Mouse (Mus musculus) heart, embryonic 14.5 days (tissue): Measurements from ENCODE around the gene Numbl. TPM values are rescaled to one million over a fixed set of nuclear protein-coding genes. Genes with fewer than 3 reads are reported as not detected.

Experiments used
- ATAC-seq: fragments of 200-750 bp; cut with Nextera tagmentation; 2 replicates; pipeline ENCODE4 v1.8.0; 2017; ENCODE audit warnings: low read depth, moderate TSS enrichment; ENCODE audit not compliant: insufficient number of reproducible peaks, insufficient read depth, low FRiP score
- H3K27ac ChIP-seq, 2 experiments: fragments of 200-500 bp in 1 of 2; fragments of 300-500 bp in 1 of 2; sonication (generic) in 1 of 2; replicated peaks in 1 of 2; 2 replicates each; pipeline ENCODE4 v1.5.1; 2012 to 2014; ENCODE audit warnings: low read depth in 2 of 2, low read length in 2 of 2, control low read depth in 1 of 2, mild to moderate bottlenecking in 1 of 2, mixed read lengths in 1 of 2; ENCODE audit not compliant: control insufficient read depth in 1 of 2, insufficient read depth in 1 of 2
- H3K27me3 ChIP-seq: fragments of 300-500 bp; sonication (generic); 2 replicates; pipeline ENCODE4 v1.6.1; 2014; ENCODE audit warnings: mild to moderate bottlenecking, low read length, control low read depth; ENCODE audit not compliant: control insufficient read depth, insufficient read depth
- H3K36me3 ChIP-seq: fragments of 300-500 bp; sonication (generic); 2 replicates; pipeline ENCODE4 v1.6.1; 2014; ENCODE audit warnings: mild to moderate bottlenecking, control low read depth, low read length, mixed read lengths; ENCODE audit not compliant: control insufficient read depth, insufficient read depth
- H3K4me1 ChIP-seq, 2 experiments: fragments of 200-500 bp in 1 of 2; fragments of 300-500 bp in 1 of 2; sonication (generic) in 1 of 2; 2 replicates each; pipeline ENCODE4 v1.6.1; 2012 to 2014; ENCODE audit warnings: low read length in 2 of 2, control low read depth in 1 of 2, mixed read lengths in 1 of 2; ENCODE audit not compliant: control insufficient read depth in 2 of 2, insufficient read depth in 2 of 2
- H3K4me2 ChIP-seq: fragments of 300-500 bp; sonication (generic); 2 replicates; pipeline ENCODE4 v1.6.1; 2014; ENCODE audit warnings: mild to moderate bottlenecking, low read length
- H3K4me3 ChIP-seq, 2 experiments: fragments of 200-500 bp in 1 of 2; fragments of 300-500 bp in 1 of 2; sonication (generic) in 1 of 2; 2 replicates each; pipeline ENCODE4 v1.5.1; 2012 to 2014; ENCODE audit warnings: low read length in 2 of 2, mild to moderate bottlenecking in 2 of 2, control low read depth in 1 of 2, low read depth in 1 of 2, moderate library complexity in 1 of 2; ENCODE audit not compliant: control insufficient read depth in 1 of 2, insufficient read depth in 1 of 2
- H3K9ac ChIP-seq: fragments of 300-500 bp; sonication (generic); 2 replicates; pipeline ENCODE4 v1.6.1; 2014; ENCODE audit warnings: mild to moderate bottlenecking, low read length
- H3K9me3 ChIP-seq: fragments of 300-500 bp; sonication (generic); 2 replicates; pipeline ENCODE4 v1.6.1; 2016; ENCODE audit warnings: low read length, control low read depth; ENCODE audit not compliant: control insufficient read depth
- whole genome bisulfite sequencing: fragments of 180-500 bp; shearing (Covaris S2); extraction: QIAGEN DNeasy Blood & Tissue Kit; methylation state at CpG from one replicate; pipeline ENCODE4 v1.1.7; 2014; 5-methylcytosine and 5-hydroxymethylcytosine counted together
- polyA plus RNA-seq: library from polyadenylated mRNA; unstranded; fragments of >200 nt; fragmentation: Nextera tagmentation; extraction: Ambion mirVana; gene quantifications from 2 replicates; pipeline ENCODE4 v1.2.1, GENCODE M21; 2014

The Numbl gene
- polyA plus RNA-seq, 1 experiment from 2014 or later, result 5.4 TPM

DNA sequence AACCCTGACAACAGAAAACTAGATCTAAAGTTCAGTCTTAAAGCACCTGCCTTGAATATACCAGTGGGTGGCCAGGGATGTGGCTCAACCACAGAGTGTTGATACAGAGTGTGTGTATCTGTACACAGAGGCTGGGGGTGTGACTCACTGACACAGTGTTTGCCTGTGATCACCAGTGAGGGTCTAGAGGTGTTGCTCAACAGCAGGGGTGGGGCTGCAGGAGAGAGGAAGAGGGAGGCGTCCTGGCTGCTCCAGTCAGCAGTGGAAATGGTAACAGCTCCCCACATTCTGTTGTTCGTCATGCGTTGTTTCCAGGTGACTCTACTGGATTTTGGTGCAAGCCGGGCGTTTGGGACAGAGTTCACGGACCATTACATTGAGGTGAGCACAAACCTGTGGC, 6.3 kb upstream of the Numbl start:
- Histone ChIP-seq H3K9me3 (no peaks in the 10 kb centered on the region), H3K4me1 (peaks cover 2 to 9% of the 10 kb centered on the region in 2 experiments; a peak in 3 of 4 replicates), H3K36me3 (0 out of 2 replicates have a peak, but pooled peaks cover 3% of the 10 kb centered on the region), H3K27ac (no peak overlapping the region), H3K27me3 (no peaks in the 10 kb centered on the region), H3K4me3 (no peak overlapping the region), H3K4me2 (no peak overlapping the region), H3K9ac (no peak overlapping the region)
- ATAC-seq, result no peak
- 81% methylated on average over 6 of the region's 6 CpGs for WGBS

DNA sequence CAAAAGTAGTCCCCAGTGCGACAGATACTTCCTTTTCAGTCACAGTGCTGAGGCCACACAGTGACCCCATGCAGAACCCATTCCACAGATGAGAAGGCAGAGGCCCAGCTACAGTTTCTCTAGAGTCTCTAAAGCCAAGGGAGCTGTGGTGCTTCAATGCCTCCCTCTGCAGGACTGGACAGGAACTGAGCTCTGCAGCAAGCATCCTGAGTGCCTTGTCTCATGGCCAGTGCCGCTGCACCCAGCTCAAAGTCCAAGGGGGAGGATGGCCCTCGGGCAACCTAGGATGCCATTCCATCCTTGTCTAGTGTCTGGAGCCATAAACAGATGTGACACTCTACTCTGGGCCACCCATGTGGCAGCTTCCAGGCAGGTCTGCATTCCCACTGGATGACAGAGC, 2.5 kb upstream of the Numbl start:
- 58% methylated on average over 3 of the region's 3 CpGs for WGBS
- peaks cover 17 to 19% of the 10 kb centered on the region in 2 experiments for H3K4me1 ChIP-seq
- no peak overlapping the region for H3K27ac ChIP-seq
- no peaks in the 10 kb centered on the region for H3K9me3 ChIP-seq
- H3K4me2 ChIP-seq, result no peak overlapping the region
- no peaks in the 10 kb centered on the region for H3K36me3 ChIP-seq
- no peak overlapping the region for H3K9ac ChIP-seq
- no peak overlapping the region for H3K4me3 ChIP-seq
- H3K27me3 ChIP-seq, result no peaks in the 10 kb centered on the region
- no peak for ATAC-seq

DNA sequence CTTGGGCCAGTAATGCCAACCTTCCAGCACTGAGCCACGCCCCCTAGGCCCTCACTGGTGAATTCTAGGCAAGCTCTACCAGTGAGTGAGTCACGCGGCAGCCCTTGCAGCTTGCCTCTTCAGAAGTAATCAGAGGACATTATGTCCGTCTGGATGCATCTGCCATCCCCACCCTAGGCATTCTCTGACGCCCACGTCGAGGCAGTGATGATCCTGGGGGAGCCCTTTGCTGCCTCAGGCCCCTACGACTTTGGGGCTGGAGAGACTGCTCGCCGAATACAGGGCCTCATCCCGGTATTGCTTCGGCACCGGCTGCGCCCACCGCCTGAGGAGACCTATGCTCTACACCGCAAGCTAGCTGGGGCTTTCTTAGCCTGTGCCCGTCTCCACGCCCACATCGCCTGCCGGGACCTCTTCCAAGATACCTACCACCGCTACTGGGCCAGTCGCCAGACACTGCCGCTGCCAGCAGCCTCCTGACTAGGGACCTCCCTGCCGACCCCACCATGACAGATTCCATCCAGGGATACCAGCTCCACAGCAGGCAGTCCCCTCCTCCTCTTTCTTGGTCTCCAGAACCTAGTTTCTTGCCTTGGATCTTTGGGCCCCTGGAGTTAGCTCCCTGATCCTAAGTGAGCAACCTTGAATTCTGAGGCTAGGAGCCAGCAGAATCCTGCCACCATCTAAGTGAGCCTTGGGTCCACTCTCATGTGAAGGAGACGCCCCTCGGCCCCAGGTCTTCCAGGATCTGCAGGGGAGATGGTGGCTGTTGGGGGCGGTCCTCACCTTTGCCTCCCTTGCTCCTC, 984 bp upstream of the Numbl start:
- 0 out of 2 replicates have a peak, but pooled peaks have one; percentile 23 for ATAC-seq

GRCm38 (mm10) chr7:27257852-27258204, 405 bp upstream of the Numbl start:
- peak overlapping the region; percentile 92 for H3K4me2 ChIP-seq
- H3K4me3 ChIP-seq, result peak overlapping the region; percentile 74 to 81
- H3K27me3 ChIP-seq, result no peaks in the 10 kb centered on the region
- H3K27ac ChIP-seq, result peak overlapping the region in 1 of 2 experiments; percentile 55; a peak in 2 of 4 replicates
- peaks cover 10% of the 10 kb centered on the region for H3K36me3 ChIP-seq
- peak overlapping the region; percentile 82 for H3K9ac ChIP-seq
- no peak for ATAC-seq
- H3K4me1 ChIP-seq, result peaks cover 17 to 19% of the 10 kb centered on the region in 2 experiments
- WGBS, result 6% methylated on average over 6 of the region's 6 CpGs
- H3K9me3 ChIP-seq, result no peaks in the 10 kb centered on the region

More for the DNA sequence above, 984 bp upstream of the Numbl start:
- Histone ChIP-seq H3K27ac (peak overlapping the region; percentile 53 to 55; a peak in 3 of 4 replicates), H3K9ac (peak overlapping the region; percentile 53), H3K9me3 (no peaks in the 10 kb centered on the region), H3K4me1 (peaks cover 17 to 19% of the 10 kb centered on the region in 2 experiments), H3K27me3 (no peaks in the 10 kb centered on the region), H3K36me3 (peaks cover 4% of the 10 kb centered on the region), H3K4me3 (peak overlapping the region; percentile 16 to 81; a peak in 2 of 4 replicates), H3K4me2 (peak overlapping the region; percentile 92)
- 15% methylated on average over 27 of the region's 27 CpGs for WGBS

DNA sequence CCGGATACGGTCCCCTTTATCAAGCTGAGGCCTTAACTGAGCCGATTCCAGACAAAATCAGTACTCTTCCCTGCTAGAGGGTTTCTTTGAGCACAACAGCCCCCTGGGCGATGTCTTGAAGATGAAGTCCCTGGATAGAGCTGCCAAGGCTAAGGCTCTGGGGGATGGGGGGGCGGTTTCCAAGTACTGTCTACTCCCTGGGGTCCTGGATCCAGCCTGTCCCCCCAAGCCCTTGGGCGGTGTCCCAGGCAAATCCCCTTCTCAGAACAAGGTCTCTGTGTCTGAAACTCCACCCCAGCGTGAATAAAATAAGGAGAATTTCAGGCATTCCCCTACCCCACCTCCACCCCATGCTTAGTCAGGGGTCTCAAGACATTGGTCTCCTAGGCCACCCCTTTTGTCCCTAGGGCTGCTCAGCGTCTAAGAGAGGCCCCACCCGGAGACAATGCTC, 1.1 kb downstream of the Numbl start:
- no peak for ATAC-seq
- H3K36me3 ChIP-seq, result peaks cover 19% of the 10 kb centered on the region
- peak overlapping the region in 1 of 2 experiments; percentile 14; a peak in 2 of 4 replicates for H3K27ac ChIP-seq
- peak overlapping the region; percentile 92 for H3K4me2 ChIP-seq
- H3K9ac ChIP-seq, result peak overlapping the region; percentile 82
- H3K4me3 ChIP-seq, result peak overlapping the region; percentile 71 to 81
- no peaks in the 10 kb centered on the region for H3K27me3 ChIP-seq
- peaks cover 17 to 19% of the 10 kb centered on the region in 2 experiments for H3K4me1 ChIP-seq
- no peaks in the 10 kb centered on the region for H3K9me3 ChIP-seq
- 4% methylated on average over 9 of the region's 9 CpGs for WGBS

DNA sequence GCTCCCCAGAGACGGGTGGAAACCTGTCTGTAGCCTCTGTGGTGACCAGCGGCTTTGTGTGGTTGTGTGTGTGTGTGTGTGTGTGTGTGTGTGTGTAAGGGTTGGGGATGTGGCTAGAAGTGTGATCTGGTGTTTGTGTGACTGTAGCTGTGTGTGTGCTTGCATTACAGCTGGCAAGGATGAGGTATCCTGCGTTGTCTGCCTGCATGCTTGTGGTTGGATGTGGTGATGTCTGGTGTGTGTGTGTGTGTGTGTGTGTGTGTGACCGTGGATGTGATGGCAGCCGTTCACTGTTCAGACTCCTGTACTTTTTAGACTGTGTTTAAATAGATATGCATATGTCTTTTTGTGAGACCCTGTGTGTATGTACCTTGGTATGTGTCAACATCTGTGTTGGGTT, 1.5 kb downstream of the Numbl start:
- peak overlapping the region; percentile 92 for H3K4me2 ChIP-seq
- no peak for ATAC-seq
- peak overlapping the region; percentile 82 for H3K9ac ChIP-seq
- peaks cover 17 to 19% of the 10 kb centered on the region in 2 experiments for H3K4me1 ChIP-seq
- H3K27ac ChIP-seq, result no peak overlapping the region
- no peaks in the 10 kb centered on the region for H3K9me3 ChIP-seq
- no peaks in the 10 kb centered on the region for H3K27me3 ChIP-seq
- H3K36me3 ChIP-seq, result peaks cover 24% of the 10 kb centered on the region
- peak overlapping the region; percentile 71 to 81 for H3K4me3 ChIP-seq
- WGBS, result 36% methylated on average over 5 of the region's 5 CpGs

DNA sequence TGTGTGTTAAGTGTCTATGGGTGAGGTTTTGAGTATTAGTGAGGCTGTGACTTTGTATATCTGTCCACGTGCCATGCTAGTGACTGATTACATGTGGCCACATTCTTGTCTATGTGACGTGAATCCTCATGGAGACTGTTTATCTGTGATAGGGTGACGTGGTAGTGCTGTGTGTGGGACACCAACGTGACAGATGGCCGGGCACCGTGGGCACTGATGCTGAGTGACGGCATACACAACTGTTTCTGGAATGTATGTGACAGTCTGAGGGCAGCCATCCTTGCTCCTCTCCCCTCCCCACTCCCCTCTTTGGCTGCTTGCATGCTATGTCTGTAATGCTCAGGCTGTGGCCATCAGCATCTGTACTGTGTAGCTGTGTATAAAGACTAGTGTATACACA, 2.6 kb downstream of the Numbl start:
- Histone ChIP-seq H3K27me3 (no peaks in the 10 kb centered on the region), H3K4me2 (no peak overlapping the region), H3K9me3 (no peaks in the 10 kb centered on the region), H3K4me1 (peaks cover 17 to 19% of the 10 kb centered on the region in 2 experiments), H3K9ac (no peak overlapping the region), H3K27ac (no peak overlapping the region), H3K36me3 (peaks cover 29% of the 10 kb centered on the region), H3K4me3 (no peak overlapping the region)
- 61% methylated on average over 7 of the region's 7 CpGs for WGBS
- ATAC-seq, result no peak
